Mouse (Mus musculus) testis, adult 2 months (tissue): Measurements from ENCODE around the gene Egf.

ENCODE experiments used
- CTCF ChIP-seq: fragments of 200-500 bp; IDR thresholded peaks from 2 replicates; pipeline ENCODE4 v1.5.1; 2012; ENCODE audit warnings: low read depth, mild to moderate bottlenecking, inconsistent platforms, low read length, moderate library complexity; ENCODE audit not compliant: control insufficient read depth, insufficient read depth, insufficient replicate concordance
- POLR2A ChIP-seq: fragments of 200-500 bp; IDR thresholded peaks from 2 replicates; pipeline ENCODE4 v1.6.1; 2012; ENCODE audit warnings: low read depth, mild to moderate bottlenecking, inconsistent platforms, low read length, moderate library complexity; ENCODE audit not compliant: control insufficient read depth

DNA sequence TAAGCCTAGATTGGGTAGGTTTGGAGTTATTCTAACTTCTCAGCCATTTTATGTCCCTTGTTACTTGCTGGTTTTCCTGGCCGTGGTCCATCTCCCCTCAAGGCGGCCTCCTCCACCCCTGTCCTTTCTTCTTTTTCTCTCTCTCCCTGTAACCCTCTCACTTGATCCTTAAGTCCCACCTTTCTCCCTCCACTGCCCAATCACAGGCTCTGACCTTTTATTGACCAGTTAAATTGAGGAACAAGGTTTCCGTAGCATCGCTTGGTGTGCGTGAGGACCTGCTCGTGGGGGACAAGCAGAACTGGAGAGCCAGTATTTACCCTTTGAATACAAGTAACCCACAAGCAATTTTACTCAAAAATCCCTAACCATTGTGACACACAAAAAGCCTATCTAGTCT is 56.8 kb downstream of the Egf start:
- no peak for TF ChIP-seq CTCF
- TF ChIP-seq POLR2A, result no peak
